In the genomic region with DNA sequence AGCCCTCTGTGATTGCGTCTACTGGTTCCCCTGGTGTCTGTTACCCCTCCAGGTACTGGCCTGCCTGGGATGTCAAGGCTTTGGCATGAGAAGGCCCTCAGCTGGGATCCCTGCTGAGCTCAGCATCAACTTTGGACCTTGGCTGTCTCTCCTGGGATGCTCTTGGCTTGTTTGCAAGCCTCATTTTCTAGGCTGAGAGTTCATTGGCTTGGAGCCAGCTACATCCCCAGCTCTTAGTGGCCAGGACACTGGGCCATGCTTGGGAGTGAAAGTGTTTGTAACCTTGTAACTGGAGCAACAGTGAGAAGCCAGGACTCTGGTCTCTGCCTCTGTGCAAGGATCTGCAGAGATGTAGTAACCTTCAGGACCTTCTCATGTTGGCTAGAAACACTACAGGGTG, we compare ENCODE assay signal across 9 mouse cellular contexts.
DNase-seq lines count a peak whose midpoint lies in the region; ATAC-seq and TF ChIP-seq lines count a peak whose summit lies in the region.
"Had no signal": no experiment of that assay in that cellular context is flagged by ENCODE, and none has a peak within 500 bp of the region (broad histone marks: within the 10 kb centered on the region; RNA-seq: fewer than 3 reads in every experiment).

No protein-coding gene starts in this region.

- 81% methylated on average over 1 of the region's 1 CpGs for WGBS in embryonic facial prominence, embryonic 12.5 days
- 82% methylated on average over 1 of the region's 1 CpGs for WGBS in embryonic facial prominence, embryonic 10.5 days
- 69% methylated on average over 1 of the region's 1 CpGs for whole genome bisulfite sequencing in kidney, postnatal 0 days
- 81% methylated on average over 1 of the region's 1 CpGs for WGBS in intestine, postnatal 0 days

- peak overlapping the region; percentile 11; the same call in 1 of the 2 replicates for H3K27ac ChIP-seq in embryonic facial prominence, embryonic 12.5 days
- H3K27ac ChIP-seq in embryonic facial prominence, embryonic 10.5 days (replicated peaks): no peak overlapping the region
- H3K27ac ChIP-seq in kidney, postnatal 0 days: no peak overlapping the region
- no peak overlapping the region; the same call in 1 of the 2 replicates for H3K27ac ChIP-seq in intestine, postnatal 0 days (ENCODE audit: low read depth, low read length)
- H3K27ac ChIP-seq: heart, embryonic 13.5 days had no signal

- no peak overlapping the region for H3K4me2 ChIP-seq in embryonic facial prominence, embryonic 12.5 days (replicated peaks)
- no peak overlapping the region for H3K4me2 ChIP-seq in kidney, postnatal 0 days (ENCODE audit: low read length)
- no peak overlapping the region for H3K4me2 ChIP-seq in intestine, postnatal 0 days (replicated peaks; ENCODE audit: low read depth)
- H3K4me2 ChIP-seq: heart, embryonic 13.5 days had no signal

- no peak for ATAC-seq in embryonic facial prominence, embryonic 12.5 days (ENCODE audit: insufficient number of reproducible peaks, insufficient read depth, low FRiP score, low TSS enrichment)
- ATAC-seq in kidney, postnatal 0 days (replicated peaks; ENCODE audit: low FRiP score, low read depth): no peak
- ATAC-seq in intestine, postnatal 0 days: no peak

- H3K4me3 ChIP-seq in embryonic facial prominence, embryonic 12.5 days: no peak overlapping the region
- no peak overlapping the region for H3K4me3 ChIP-seq in embryonic facial prominence, embryonic 10.5 days
- no peak overlapping the region for H3K4me3 ChIP-seq in kidney, postnatal 0 days (replicated peaks; ENCODE audit: low read depth, low read length)
- no peak overlapping the region for H3K4me3 ChIP-seq in intestine, postnatal 0 days (ENCODE audit: low read depth, low read length)
- H3K4me3 ChIP-seq: heart, embryonic 13.5 days had no signal

- H3K27me3 ChIP-seq in embryonic facial prominence, embryonic 12.5 days: no peaks in the 10 kb centered on the region
- H3K27me3 ChIP-seq in embryonic facial prominence, embryonic 10.5 days (replicated peaks; ENCODE audit: low read depth, poor library complexity, severe bottlenecking): no peaks in the 10 kb centered on the region
- H3K27me3 ChIP-seq in kidney, postnatal 0 days (ENCODE audit: insufficient read depth, low read length): no peaks in the 10 kb centered on the region
- H3K27me3 ChIP-seq in intestine, postnatal 0 days (replicated peaks; ENCODE audit: control insufficient read depth, insufficient read depth, low read length): no peaks in the 10 kb centered on the region
- H3K27me3 ChIP-seq: heart, embryonic 13.5 days had no signal

- no peaks in the 10 kb centered on the region for H3K36me3 ChIP-seq in embryonic facial prominence, embryonic 12.5 days
- H3K36me3 ChIP-seq in embryonic facial prominence, embryonic 10.5 days (replicated peaks): no peaks in the 10 kb centered on the region
- no peaks in the 10 kb centered on the region for H3K36me3 ChIP-seq in kidney, postnatal 0 days (ENCODE audit: insufficient read depth, low read length)
- no peaks in the 10 kb centered on the region for H3K36me3 ChIP-seq in intestine, postnatal 0 days (ENCODE audit: control insufficient read depth, insufficient read depth)
- H3K36me3 ChIP-seq: heart, embryonic 13.5 days had no signal

- no peak for TF ChIP-seq CTCF in kidney, postnatal 0 days (IDR thresholded peaks at IDR 0.05; ENCODE audit: low read depth)
- no peak for TF ChIP-seq CTCF in intestine, postnatal 0 days (IDR thresholded peaks at IDR 0.05; ENCODE audit: low read depth)

- H3K9ac ChIP-seq in embryonic facial prominence, embryonic 12.5 days: no peak overlapping the region
- no peak overlapping the region for H3K9ac ChIP-seq in kidney, postnatal 0 days (ENCODE audit: low read depth, low read length)
- no peak overlapping the region for H3K9ac ChIP-seq in intestine, postnatal 0 days (ENCODE audit: low read depth, low read length)
- H3K9ac ChIP-seq: heart, embryonic 13.5 days had no signal

- 0 out of 2 replicates have a peak, but pooled peaks cover 4% of the 10 kb centered on the region for H3K4me1 ChIP-seq in embryonic facial prominence, embryonic 12.5 days
- H3K4me1 ChIP-seq in embryonic facial prominence, embryonic 10.5 days: no peaks in the 10 kb centered on the region
- no peaks in the 10 kb centered on the region for H3K4me1 ChIP-seq in kidney, postnatal 0 days (replicated peaks; ENCODE audit: insufficient read depth, low read length)
- H3K4me1 ChIP-seq in intestine, postnatal 0 days (replicated peaks; ENCODE audit: control insufficient read depth, insufficient read depth, low read length): 0 out of 2 replicates have a peak, but pooled peaks cover 3% of the 10 kb centered on the region

- DNase-seq in embryonic facial prominence, embryonic 10.5 days (ENCODE audit: low spot score): no peak
- peak; percentile 2 to 5 for DNase-seq in urinary bladder, adult 18-20 months (ENCODE audit: low spot score in 2 of 2)
- DNase-seq in urinary bladder, adult 2 months (ENCODE audit: low spot score): no peak
- DNase-seq in kidney, postnatal 0 days (ENCODE audit: low spot score): peak; percentile 59
- no peak for DNase-seq in right cerebral cortex, postnatal 25 days
- DNase-seq in B cell, adult 2 months: no peak

- H3K9me3 ChIP-seq in embryonic facial prominence, embryonic 12.5 days: no peaks in the 10 kb centered on the region
- H3K9me3 ChIP-seq in embryonic facial prominence, embryonic 10.5 days: no peaks in the 10 kb centered on the region
- H3K9me3 ChIP-seq in kidney, postnatal 0 days (replicated peaks; ENCODE audit: low read length): no peaks in the 10 kb centered on the region
- no peaks in the 10 kb centered on the region for H3K9me3 ChIP-seq in intestine, postnatal 0 days (ENCODE audit: control insufficient read depth)
- H3K9me3 ChIP-seq: heart, embryonic 13.5 days had no signal

Comparison
In these comparisons a context has a peak if more than half of its experiments do, and no peak if none do; other contexts are left out.
1. DNase-seq: peak in urinary bladder, adult 18-20 months (2 of 2) and kidney, postnatal 0 days (single experiment); none in embryonic facial prominence, embryonic 10.5 days (single experiment), urinary bladder, adult 2 months (single experiment), right cerebral cortex, postnatal 25 days (single experiment) and B cell, adult 2 months (0 of 2).